Mouse (Mus musculus) kidney, postnatal 14 days (tissue): ENCODE results near the gene Brpf1.
A peak's percentile ranks its signal among the peaks of the same experiment; 100 is the strongest.
"Not testable (repeated sequence)": the region's sequence is repeated elsewhere in the genome, so short reads cannot be mapped to it uniquely, and the experiment has no call there.

Experiments used
- DNase-seq: peaks from one replicate; pipeline ENCODE4 v3.0.0; 2022; ENCODE audit warnings: mixed read lengths

The Brpf1 gene

DNA sequence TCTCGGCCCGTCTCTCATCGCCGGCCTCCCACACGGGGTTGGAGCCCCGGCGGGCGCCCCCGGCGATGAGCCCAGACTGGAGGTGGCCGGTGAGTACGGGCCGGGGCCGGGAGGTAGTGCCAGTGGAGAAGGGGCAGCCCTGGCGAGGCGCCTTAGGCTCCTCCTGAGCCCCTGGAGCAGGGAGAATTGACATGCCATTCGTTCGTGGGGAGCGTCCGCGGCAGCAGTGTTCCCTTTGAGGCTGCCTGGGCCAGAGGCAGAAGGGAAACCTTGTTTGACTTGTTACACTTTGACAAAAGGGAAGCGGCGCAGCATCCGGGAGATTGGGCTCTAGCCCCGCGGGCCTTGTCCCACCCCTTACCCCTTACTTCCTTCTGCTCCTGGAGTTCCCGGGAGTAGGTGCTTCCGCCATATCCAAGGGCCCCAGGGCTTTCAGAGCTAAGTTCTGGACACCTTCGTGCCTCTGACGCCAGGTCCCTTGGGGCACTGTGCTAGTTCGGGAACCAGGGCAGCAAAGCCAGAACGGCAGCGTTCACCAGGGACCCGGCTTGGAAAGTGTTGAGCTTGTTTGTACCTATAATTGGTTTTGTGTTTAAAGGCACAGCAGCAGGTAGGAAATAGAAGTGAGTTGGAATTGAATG, 664 bp downstream of the Brpf1 start:
- peak; percentile 59 for DNase-seq

DNA sequence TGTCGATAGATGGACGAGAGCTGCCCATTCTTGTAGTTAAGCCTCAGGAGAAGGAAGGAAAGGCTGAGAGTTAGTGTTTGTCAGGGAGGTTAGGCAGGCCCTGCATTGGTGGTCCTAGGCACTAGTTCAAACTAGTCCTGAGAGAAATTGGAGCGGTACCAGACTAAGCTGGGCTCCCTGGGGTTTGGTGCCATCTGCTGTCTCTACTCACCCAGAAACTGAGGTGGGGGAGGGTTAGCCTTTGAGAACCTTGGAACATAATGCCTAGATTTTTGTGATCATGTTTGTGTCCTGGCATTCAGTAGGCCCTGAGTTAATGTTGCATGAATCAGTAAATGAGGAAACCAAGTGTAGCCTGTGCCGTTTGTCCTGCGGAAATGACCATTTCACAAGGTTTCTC, 1.2 kb downstream of the Brpf1 start:
- peak; percentile 59 for DNase-seq

- no peak for DNase-seq
Measured at GRCm38 (mm10) chr6:113315972-113316371, 9.0 kb downstream of the Brpf1 start.

GRCm38 (mm10) chr6:113326533-113327315, 19.8 kb downstream of the Brpf1 start, which contains the start of gene Ogg1:
Gene Ogg1 (plus strand): TSS chr6:113326972.
- peak; percentile 99 for DNase-seq

GRCm38 (mm10) chr6:113329396-113329795, 22.5 kb downstream of the Brpf1 start:
- no peak for DNase-seq

DNA sequence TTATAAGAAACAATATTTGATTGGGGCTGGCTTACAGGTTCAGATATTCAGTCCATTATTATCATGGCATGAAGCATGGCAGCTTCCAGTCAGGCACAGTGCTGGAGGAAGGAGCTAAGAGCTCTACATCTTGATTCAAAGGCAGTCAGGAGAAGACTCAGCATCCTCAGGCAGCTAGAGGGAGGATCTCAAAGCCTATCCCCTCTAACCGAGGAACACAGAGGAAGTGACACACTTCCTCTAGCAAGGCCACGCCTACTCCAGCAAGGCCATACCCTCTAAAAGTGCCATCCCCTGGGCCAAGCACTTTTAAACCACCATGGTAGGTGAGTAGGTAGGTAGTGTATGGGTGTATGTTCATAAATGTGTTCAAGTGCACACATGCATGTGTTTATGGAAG, 23.6 kb downstream of the Brpf1 start:
- DNase-seq = no peak

- no peak for DNase-seq
Measured at GRCm38 (mm10) chr6:113331721-113332120, 24.8 kb downstream of the Brpf1 start.

DNA sequence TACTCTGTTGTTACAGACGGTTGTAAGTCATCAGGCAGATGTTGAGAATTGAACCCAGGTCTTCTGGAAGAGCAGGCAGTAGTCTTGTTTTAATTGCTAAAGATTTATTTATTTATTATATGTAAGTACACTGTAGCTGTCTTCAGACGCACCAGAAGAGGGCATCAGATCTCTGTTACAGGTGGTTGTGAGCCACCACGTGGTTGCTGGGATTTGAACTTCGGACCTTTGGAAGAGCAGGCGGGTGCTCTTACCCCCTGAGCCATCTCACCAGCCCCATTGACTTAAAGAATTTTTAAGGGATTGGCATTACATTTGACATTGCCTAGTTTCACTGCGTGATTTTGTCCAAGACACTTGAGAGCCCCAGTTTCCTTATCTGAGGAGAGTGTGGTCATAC, 25.8 kb downstream of the Brpf1 start:
- not testable (repeated sequence) for DNase-seq

DNA sequence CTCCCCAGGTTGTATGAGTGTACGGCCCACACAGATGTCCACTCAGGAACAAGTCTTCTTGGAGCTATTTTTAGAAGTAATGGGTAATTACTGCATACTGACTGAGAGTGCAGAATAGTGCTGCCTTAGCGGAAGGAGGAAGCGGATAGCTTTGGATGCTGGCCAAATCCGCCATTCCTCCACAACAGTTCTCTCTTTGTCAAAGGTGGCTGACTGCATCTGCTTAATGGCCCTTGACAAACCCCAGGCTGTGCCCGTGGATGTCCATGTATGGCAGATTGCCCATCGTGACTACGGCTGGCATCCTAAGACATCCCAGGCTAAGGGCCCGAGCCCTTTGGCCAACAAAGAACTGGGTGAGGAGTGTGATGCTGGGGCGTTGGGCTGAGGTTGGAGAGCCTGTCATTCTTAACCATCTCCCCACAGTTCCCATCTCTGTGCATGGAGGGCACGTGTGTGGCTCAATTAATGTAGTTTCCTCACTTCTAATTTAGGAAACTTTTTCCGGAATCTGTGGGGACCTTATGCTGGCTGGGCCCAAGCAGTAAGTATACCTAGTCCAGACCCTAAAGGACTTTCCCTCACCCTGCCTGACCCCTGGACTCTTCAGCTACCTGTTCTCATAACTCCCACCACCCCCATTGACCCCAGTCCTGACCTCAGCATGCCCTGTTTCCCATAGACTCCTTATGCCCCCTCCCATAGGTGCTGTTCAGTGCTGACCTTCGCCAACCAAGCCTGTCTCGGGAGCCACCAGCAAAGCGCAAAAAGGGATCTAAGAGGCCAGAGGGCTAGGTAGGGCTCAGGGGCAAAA, 26.4 kb downstream of the Brpf1 start:
- DNase-seq = peak; percentile 90

DNA sequence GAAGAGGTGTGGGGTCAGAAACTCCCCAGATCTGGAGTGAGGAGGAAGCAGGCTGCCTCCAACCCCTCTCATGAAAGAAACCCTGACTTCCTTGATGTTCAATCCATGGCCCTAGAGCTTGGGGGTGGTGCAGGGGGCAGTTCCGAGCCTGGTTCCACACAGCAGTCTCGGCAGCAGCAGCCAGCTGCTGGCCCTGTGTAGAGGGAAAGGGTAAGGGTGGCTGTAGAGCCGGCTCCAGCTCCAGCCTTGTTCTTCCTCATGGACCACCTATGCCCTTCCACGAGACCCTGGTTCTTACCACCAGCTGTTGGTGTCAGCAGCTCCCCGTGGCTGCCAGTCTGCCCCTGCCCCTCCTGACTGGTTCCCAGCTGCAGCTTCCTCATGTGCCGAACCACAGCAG, 27.3 kb downstream of the Brpf1 start:
- DNase-seq = no peak

GRCm38 (mm10) chr6:113336852-113337620, 30.1 kb downstream of the Brpf1 start:
- DNase-seq = peak; percentile 54

DNA sequence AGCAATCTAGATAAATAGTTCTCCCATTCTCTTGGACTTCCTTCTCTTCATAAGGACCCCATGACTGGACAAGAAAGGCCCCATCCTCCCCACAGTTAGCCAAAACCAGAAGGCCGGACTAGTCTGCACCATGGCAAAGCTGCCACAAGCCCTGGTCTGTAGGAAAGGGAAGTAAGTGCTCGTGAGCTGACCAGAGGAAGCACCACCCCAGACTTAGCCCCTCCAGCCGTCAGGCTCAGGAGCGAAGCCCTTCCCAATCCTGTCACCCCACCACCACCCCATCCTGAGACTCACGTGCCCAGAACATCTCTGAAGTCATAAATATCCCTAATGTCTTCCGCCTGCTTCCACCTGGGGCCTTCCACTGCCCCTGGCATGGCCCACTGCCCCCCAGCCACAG, 34.6 kb downstream of the Brpf1 start:
- no peak for DNase-seq

GRCm38 (mm10) chr6:113342297-113342696, 35.4 kb downstream of the Brpf1 start:
- DNase-seq = no peak

GRCm38 (mm10) chr6:113343177-113344092, 36.5 kb downstream of the Brpf1 start, which contains the start of gene Camk1:
Gene Camk1 (minus strand): TSS chr6:113343984.
- DNase-seq = peak; percentile 87

DNA sequence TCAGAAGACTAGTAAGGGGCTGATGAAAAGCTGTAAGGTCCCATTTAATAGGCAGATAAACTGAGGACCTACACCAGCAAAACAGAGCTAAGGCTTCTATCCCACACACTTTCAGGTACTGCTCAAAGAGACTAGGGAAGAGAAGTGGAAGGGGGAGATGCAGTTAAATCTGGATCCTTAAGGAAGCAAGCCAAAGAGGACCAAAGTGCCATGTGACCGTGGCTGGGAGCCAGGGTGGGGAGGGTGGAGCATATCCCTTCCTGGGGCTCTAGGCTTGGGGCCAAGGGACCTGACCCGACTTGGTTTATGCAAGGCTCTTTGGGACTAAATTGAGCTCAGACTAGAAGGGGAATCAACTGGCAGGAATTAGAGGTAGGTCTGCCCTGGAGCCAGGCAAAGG, 37.4 kb downstream of the Brpf1 start:
- DNase-seq = peak; percentile 93

DNA sequence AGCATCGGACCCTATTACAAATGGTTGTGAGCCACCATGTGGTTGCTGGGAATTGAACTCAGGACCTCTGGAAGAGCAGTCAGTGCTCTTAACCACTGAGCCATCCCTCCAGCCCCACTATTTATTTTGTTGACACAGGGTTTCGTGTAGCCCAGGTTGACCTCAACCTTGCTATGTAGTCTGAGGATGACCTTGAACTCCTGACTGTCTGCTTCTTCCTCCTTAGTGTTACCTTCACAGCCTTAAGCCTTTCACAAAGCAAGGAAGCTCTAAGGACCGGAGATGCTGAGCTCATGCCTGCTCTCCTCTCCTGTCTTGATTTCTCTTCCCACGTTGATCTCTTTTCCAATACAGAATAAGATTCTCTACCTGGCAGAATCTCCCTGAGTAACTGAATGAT, 40.0 kb downstream of the Brpf1 start:
- DNase-seq = no peak

- DNase-seq = no peak
Measured at GRCm38 (mm10) chr6:113350538-113350937, 43.6 kb downstream of the Brpf1 start.

- DNase-seq = no peak
Measured at GRCm38 (mm10) chr6:113351161-113351560, 44.2 kb downstream of the Brpf1 start.

GRCm38 (mm10) chr6:113351653-113352052, 44.7 kb downstream of the Brpf1 start:
- no peak for DNase-seq

DNA sequence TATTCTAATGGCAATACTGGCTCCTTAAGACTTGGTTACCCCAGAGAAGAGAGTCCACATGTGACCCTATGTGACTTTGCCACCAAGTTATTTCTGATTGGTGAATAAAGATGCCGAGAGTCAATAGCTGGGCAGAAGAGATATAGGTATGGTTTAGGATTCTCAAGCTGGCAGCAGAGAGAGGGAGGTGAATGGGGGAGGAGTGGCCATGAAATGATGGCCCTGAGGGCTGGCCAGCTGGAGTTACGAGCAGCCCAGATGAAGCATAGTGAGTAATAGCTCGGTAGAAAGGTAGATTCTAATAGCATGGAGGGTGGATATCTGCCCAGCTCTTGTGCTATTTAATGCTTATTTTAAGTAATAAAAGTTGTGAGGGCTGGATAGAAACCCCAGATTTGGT, 45.9 kb downstream of the Brpf1 start:
- DNase-seq = no peak

DNA sequence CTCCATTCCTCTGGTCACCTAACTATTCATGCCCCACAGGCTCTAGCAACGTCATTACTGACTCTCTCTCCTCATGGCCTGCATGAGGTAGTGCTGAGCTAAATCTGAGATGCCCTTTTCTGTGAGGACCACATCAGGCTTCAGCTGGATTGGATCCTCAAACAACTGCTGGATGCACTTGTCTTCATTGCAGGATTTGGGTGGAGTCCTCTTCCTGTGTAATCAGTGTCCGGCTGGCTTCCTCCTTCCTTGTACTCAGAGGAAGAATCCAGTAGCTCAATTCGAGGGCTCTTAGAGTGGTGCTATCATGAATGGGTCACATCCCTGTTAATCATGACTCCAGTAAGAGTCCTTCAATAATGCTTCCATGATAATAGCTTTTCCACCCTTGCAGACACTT, 46.8 kb downstream of the Brpf1 start:
- DNase-seq = no peak

DNA sequence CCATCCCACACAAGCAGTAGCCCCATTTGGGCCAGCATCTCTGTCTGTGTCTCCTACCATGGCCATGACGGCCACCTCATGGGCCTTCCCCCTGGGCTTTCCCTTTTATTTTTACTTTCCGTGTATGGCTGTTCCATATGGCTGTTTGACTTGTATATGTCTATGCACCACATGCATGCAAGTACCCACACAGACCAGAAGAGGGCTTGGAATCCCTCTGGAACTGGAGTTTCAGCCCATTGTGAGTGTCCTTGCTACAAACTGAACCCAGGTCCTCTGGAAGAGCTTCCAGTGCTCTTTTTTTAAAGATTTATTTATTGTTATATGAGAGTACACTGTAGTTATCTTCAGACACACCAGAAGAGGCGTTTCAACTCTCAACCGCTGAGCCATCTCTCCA, 54.5 kb downstream of the Brpf1 start:
- DNase-seq = no peak
